Mouse (Mus musculus): ENCODE results near the gene Mrps18b. TPM values are rescaled to one million over a fixed set of nuclear protein-coding genes. Genes with fewer than 3 reads are reported as not detected.
A peak's percentile ranks its signal among the peaks of the same experiment; 100 is the strongest.

The Mrps18b gene
- total RNA-seq, 1 experiment from 2014 or later: 26.6 TPM

DNA sequence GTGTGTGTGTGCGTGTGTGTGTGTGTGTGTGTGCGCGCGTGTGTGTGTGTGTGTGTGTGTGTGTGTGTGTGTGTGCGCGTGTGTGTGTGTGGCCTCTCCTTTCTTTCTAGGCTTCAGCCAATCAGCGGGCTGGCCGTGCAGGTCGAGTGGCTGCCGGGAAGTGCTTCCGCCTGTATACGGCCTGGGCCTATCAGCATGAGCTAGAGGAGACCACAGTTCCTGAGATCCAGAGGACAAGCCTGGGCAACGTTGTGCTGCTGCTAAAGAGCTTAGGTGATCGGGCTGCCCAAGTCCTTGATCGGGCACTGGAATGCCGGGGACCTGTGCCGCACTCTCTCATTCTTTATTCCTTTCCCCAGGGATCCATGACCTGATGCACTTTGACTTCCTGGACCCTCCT is 28.5 kb downstream of the Mrps18b start:
- no peak for ATAC-seq (replicated peaks; ENCODE audit: insufficient number of reproducible peaks, low FRiP score, low TSS enrichment, poor library complexity, severe bottlenecking)

DNA sequence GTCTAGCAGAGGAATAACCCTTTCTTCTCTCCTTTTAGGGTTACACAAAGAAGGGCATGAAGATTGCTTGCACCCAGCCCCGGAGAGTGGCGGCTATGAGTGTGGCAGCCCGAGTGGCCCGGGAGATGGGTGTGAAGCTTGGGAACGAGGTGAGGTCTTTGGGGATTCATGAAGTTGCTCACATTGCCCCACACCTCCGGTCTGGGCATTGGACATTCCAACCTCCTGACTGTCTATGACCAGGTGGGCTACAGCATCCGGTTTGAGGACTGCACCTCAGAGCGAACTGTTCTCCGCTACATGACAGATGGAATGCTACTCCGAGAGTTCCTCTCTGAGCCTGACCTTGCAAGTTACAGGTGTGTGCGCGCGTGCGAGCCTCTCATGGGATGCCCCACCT is 32.4 kb downstream of the Mrps18b start:
- no peak for ATAC-seq (replicated peaks; ENCODE audit: insufficient number of reproducible peaks, low FRiP score, low TSS enrichment, poor library complexity, severe bottlenecking)

DNA sequence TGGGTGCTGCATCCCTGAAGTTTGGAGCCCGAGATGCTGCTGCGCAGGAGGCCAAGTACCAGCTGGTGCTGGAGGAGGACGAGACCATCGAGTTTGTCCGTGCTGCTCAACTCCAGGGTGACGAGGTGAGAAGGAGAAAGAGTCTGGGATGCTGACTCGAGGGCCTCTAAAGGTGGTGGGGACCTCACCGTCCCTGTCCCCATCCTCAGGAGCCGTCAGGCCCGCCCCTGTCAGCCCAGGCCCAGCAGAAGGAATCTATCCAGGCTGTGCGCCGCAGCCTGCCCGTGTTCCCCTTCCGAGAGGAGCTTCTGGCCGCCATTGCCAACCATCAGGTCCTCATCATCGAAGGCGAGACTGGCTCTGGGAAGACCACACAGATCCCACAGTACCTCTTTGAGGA is 33.3 kb downstream of the Mrps18b start:
- no peak for ATAC-seq (replicated peaks; ENCODE audit: insufficient number of reproducible peaks, low FRiP score, low TSS enrichment, poor library complexity, severe bottlenecking)

DNA sequence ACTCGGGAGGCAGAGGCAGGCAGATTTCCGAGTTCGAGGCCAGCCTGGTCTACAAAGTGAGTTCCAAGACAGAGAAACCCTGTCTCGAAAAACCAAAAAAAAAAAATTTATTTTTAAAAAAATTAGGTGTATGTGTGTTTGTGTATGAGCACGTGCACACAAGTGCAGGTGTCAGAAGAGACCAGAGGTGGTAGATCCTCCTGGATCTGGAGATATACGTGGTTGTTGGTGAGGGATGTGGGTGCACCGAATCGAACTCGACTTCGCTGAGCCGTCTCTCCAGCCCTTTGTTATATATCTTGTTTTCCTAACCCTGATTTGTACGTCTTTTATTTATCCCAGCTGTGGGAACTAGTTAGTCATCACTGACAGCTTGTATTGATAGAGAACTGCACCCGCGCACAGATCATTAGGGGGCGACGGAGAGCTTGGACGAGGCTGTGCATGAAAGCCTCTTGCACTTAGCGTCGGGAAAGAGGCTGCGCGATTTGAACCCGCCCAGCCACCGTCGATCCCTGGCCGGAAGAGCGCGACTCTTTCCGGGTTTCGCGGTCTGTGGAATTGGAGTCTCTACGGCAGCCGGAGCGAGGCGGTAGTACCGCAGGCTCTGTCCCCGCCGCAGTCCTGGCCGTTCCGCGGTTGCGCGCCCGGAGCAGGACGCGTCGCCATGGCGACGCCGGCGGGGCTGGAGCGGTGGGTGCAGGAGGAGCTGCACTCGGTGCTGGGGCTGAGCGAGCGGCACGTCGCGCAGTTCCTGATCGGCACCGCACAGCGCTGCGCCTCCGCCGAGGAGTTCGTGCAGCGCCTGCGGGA is 36.7 kb downstream of the Mrps18b start, which contains the start of gene Dhx16:
Gene Dhx16 (plus strand): TSS at position 575 of the 813 bp plus-strand sequence.
- peak; percentile 97 for ATAC-seq (replicated peaks; ENCODE audit: insufficient number of reproducible peaks, low FRiP score, low TSS enrichment, poor library complexity, severe bottlenecking)

DNA sequence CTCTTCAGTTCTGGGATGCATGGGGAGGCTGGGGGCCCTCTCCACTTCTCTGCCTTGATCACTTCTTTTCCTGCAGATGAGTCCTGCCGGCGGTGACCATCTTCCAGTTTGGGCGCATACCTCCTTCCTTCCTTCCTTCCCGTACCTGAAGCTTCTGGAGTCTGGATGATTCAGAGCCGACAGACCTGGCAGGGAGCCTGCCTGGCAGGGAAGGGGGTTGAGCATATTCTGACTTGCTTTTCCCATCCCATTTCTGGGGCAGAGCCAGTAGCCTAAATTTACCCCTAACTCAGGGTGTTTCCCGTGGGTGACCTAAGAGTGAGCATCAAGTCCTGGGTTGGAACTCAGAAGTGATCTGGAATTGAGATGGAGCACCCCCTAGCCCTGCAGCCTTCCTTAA is 41.5 kb downstream of the Mrps18b start:
- ATAC-seq (replicated peaks; ENCODE audit: insufficient number of reproducible peaks, low FRiP score, low TSS enrichment, poor library complexity, severe bottlenecking): no peak

DNA sequence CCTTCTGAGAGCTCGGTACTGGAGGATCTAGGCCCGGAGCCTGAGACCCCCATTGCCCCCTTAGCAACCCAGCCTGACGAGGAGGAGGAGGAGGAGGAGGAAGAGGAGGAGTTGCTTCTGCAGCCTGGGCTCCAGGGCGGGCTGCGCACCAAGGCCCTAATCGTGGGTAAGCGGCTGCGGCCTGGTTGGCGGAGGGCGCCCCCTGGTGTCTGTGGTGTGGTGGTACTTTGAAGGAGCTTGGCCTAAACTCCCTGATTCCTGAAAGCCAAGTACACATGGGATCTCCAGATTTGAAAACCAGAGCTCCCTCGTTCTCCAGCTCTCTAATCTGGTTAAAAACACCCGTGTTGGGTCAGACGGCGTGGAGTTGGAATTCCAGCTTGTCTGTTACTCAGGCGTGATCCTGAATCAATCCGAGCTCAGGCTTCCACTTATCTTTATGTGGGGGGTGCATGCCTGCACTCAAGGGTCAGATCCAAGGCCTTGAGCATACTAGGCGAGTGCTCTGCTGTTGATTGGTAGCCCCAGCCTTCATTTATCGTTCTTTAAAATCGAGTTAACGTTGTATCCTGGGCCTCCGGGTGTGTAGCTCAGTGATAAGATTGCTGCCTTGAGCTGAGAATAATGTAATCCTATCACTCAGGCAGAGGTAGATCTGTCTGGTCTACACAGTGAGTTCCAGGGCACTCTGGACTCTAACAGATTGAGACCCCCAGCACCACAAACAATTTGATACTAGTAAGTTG is 42.2 kb downstream of the Mrps18b start:
- ATAC-seq (replicated peaks; ENCODE audit: insufficient number of reproducible peaks, low FRiP score, low TSS enrichment, poor library complexity, severe bottlenecking): peak; percentile 63

DNA sequence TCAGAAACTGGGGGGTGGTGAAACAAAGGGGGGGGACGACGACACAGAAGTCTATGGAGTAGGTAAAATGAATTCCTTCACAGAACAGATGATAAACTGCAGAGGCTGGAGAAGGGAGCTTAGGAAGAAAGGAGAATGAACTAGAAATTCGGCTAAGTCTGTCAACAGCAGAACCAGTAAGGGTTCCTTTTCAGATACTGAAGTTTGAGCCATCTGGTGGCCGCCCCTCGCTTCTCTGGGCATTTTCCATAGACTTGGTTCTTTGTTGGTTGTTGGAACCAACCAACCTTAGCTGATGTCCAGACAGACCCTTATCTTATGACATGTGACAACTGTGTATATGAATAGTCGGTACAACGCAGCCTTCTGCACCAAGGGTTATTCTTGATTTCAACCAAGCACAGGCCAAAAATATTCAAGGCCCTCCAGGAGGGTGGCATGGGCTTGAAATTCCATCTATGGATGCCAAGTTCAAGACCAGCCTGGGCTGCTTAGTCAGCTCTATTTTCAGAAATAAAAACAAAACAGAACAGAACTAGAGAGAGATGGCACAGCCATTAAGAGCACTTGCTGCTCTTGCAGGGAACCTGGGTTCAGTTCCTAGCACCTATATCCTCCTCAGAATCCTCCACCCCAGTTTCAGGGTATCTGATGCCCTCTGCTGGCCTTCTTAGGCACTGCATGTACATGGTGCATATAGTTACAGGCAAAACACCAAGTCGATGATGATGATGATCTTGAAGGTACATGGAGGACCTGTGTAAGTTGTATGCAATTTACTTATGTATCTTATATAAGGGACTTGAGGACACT is 45.1 kb downstream of the Mrps18b start:
- ATAC-seq (replicated peaks; ENCODE audit: insufficient number of reproducible peaks, low FRiP score, low TSS enrichment, poor library complexity, severe bottlenecking): no peak

DNA sequence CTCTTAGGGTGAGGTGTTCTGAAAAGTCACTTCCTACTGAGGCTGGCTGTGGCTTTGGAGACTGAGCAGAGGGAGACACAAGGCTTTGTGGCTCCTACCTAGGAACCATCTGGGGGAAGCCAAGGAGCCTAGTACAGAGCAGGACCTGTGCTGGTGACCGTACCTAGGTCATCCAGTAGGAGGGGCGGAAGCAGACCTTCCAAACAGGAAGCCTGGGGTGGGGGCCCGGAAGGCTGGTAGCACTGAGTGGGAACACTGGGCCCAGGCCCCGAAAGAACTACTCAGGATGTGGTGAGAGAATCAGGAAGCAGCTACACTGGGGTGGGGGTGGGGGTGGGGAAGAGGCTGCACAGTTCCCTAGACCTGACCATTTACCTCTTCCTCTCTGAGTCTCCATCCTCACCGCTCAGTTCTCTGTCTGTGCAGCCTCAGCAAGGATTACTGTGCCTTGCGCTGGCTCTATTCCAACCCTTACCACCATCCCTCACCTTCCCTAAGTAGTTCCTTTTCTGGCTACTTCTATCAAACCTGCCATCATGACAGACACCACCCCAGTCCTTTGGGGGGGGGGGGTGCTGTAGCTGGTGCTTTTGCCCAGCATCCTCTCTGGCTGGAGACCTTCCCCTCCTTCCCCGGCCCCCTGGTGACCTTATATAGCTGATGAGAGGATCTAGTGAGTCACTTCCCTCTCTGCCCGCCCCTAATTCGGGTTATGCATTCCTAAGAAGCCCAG is 45.9 kb downstream of the Mrps18b start:
- ATAC-seq (replicated peaks; ENCODE audit: insufficient number of reproducible peaks, low FRiP score, low TSS enrichment, poor library complexity, severe bottlenecking): peak; percentile 56

DNA sequence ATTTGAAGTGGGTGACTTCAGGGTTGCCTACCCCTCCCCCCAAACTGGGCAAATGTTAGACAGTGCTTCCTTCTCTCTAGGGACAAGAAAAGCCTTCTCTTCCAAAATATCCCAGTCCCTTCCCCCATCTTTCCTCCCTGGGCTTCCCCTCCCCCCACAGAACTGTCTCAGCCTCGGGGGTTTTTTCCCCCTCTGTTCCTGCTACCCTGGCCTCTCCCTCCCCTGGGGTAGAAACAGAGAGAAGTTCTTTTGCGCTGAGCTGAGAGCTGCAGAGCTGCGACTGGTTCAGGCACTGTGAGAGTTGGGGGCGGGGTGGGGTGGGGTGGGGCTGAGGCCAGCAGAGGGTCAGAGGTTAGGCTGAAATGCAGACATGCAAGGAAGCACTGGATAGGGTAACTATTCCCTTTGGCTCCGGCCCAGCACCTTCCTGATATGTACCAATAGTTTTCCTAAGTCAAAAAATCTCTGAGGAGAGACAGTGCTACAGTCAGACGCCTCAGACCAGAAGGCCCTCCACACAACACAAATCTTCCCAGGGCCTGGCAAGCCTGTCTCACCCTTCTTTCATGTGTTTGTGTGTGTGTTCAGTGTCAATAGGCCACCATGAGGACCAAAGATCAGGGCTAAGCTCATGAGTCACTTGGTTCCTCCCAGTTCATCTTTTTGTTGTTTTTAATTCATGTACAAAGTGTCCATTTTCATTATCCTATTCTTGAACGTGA is 46.7 kb downstream of the Mrps18b start:
- ATAC-seq (replicated peaks; ENCODE audit: insufficient number of reproducible peaks, low FRiP score, low TSS enrichment, poor library complexity, severe bottlenecking): peak; percentile 0; the same call in 1 of the 2 replicates

DNA sequence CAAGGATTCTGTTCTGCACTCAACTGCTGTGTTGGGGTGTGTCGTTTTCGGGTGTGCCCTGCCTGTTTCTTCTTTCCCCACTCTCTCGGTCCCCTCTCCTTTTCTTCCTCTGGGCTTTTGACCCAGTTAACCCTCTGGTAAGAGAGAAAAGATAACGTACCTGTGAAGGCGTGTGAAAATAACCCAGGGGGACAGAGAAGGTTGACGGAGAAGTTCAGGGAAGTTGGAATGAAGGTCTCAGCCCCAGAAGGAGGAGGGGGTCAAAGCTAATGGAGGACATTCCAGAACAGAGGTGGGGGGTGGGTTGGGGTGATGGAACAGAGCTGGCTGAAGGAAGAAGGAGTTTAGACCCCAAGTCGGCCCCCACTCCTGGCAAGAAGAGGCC is 47.2 kb downstream of the Mrps18b start:
- ATAC-seq (replicated peaks; ENCODE audit: insufficient number of reproducible peaks, low FRiP score, low TSS enrichment, poor library complexity, severe bottlenecking): no peak

DNA sequence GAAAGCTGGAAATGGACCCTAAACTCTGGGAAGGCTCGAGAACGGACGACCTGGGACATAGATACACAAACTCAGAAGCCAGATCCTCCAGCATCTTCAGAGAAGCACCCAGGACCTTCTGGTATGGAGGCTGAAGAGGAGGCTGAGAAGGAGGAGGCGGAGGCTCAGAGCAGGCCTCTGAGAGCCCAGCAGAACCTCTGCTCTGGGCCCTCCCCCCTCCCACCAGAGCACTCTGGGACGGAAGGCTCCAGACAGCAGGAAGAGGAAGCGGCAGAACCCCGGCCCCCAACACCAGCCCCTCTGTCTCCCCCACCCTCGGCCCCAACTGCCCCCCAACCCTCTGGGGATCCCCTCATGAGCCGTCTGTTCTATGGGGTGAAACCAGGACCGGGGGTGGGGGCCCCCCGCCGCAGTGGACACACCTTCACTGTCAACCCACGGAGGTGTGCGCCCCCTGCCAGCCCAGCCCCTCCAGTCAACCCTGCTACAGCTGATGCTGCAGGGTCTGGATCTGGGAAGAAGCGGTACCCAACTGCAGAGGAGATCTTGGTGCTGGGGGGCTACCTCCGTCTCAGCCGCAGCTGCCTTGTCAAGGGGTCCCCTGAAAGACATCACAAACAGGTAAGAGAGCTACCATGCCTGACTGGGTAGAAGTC is 47.9 kb downstream of the Mrps18b start:
- ATAC-seq (replicated peaks; ENCODE audit: insufficient number of reproducible peaks, low FRiP score, low TSS enrichment, poor library complexity, severe bottlenecking): no peak

DNA sequence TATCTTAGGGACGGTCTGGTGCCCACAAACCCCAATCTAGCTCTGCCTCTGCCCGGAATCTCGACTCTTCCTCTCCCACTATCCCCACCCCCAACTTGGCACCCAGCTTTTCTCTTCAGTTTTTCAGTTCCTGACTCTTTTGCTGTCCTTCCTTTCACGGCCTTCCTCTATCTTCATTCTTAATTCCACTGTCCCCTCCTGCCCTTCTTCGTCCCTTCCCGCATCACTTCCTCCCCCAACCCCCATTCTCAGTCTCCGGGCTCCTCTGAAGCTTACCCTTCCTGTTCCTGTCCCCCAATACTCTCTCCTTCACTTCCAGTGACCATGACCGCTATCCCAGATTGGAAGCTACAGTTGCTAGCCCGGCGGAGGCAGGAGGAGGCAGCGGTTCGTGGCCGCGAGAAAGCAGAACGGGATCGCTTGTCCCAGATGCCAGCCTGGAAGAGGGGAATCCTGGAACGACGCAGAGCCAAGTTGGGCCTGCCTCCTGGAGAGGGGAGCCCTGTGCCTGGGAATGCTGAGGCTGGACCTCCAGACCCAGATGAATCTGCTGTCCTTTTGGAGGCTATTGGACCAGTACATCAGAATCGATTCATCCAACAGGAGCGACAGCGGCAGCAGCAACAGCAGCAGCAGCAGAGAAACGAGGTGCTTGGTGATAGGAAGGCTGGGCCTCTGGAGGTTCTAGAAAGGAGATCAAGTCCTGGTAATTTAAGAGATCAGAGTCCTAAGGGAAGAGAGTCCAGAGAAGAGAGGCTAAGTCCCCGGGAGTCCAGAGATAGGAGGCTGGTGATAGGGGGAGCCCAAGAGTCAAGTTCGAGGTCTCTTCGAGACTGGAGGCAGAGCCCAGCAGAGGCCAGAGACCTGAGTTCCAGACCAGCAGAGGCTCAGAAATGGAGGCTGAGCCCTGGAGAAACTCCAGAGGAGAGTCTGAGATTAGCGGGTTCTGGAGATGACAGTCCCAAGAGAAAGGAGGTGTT is 49.0 kb downstream of the Mrps18b start:
- no peak for ATAC-seq (replicated peaks; ENCODE audit: insufficient number of reproducible peaks, low FRiP score, low TSS enrichment, poor library complexity, severe bottlenecking)

DNA sequence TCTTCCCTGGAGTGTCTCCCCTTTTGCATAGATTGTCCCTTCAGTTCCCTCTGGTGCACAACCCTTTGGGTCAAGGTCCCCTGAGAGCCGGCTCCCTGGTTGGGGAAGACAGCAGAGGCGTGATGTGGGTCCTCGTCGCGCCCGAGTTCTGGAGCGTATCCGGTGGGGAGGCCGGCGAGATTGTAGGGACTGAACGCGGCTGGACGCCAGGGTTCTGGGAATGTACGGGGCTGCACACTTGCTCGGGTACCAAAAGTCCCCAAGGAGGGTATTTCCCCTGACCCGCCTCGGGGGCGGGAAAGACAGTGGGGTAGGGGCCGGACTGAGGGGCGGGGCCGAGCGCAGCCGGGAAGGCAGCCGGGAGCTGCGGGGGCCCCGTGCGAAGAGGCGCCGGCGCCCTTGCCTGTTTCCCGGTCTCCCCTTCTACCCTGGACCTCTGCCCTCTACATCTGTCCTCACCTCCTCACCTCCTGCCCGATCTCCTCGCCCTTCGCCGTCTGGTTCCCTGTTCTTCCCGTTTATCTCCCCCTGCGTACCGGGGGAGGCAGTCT is 49.8 kb downstream of the Mrps18b start:
- ATAC-seq (replicated peaks; ENCODE audit: insufficient number of reproducible peaks, low FRiP score, low TSS enrichment, poor library complexity, severe bottlenecking): no peak

DNA sequence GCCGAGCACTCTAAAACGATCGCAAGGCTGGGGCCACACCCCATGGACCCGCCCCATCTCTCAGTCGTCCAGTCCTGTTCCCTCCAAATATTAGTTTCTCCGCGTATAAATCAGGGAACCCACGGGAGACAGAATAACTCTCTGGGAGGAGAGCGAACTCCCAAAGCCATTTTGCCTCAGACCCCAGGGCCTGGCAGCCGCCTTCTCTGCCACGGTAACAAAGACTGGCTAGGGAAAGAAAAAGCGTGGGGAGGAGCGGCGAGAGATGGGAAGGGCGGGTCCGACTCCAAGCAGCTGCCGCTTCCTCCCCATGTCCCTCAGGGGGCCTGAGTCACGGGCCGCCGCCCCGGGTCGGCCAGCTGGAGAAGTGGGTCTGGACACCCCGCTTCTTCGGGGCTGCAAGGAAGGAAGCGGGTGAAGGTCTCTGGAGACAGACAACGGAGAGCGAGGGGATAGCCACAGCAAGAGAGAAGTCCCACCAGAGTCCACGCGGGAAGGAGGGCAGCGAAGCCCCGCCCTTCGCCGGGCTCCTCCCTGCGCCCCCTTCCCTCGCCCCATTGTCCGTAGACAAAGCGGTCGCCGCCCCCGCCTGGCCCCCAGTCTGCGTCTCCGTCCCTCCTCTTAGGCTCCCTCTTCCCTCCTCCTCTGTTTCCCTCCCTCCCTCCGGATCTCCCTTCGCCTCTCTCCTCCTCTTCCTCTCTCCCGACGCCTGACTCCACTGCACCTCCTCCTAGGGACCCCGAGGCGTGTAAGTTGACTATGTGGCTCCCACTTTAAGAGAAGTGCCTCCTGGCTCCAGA is 50.5 kb downstream of the Mrps18b start, which contains the start of gene Ppp1r18:
Gene Ppp1r18 (plus strand): TSS at position 113 of the 800 bp plus-strand sequence.
- ATAC-seq (replicated peaks; ENCODE audit: insufficient number of reproducible peaks, low FRiP score, low TSS enrichment, poor library complexity, severe bottlenecking): no peak

DNA sequence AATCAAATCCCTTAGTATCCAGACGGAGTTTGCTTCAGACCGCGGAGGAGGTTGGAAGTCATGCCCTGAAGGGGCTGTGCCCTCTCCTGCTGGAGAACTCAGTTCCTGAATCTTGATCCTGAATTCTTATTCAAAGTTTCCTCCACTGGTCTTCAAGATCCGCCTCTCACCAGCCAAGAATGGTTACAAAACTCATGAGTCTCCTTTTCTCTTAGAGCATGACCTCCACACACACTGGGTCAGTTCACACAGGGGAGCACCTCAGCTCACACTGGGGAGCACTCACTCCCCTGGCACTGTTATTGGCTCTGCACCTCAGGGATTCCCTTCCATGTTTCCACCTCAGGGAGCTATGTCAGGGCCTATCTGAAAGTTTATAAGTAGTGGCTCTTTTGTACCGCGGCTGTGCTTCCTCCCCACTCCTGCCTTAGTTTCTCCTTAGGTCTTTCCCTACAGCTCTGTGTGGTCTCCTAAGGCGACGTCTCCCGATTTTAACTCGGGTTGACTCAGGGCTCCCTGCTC is 51.3 kb downstream of the Mrps18b start:
- ATAC-seq (replicated peaks; ENCODE audit: insufficient number of reproducible peaks, low FRiP score, low TSS enrichment, poor library complexity, severe bottlenecking): no peak

All from monocyte, adult 5-6 weeks (primary cell).